Mouse (Mus musculus) heart, postnatal 0 days (tissue): ENCODE measurements around the gene Rundc3a. TPM values are rescaled to one million over a fixed set of nuclear protein-coding genes. Genes with fewer than 3 reads are reported as not detected.
A peak's percentile ranks its signal among the peaks of the same experiment; 100 is the strongest.

Experiments
- ATAC-seq: fragments of 200-750 bp; cut with Nextera tagmentation; 2 replicates; pipeline ENCODE4 v1.8.0; 2017; ENCODE audit warnings: low read depth, moderate number of reproducible peaks, moderate library complexity; ENCODE audit not compliant: insufficient read depth
- DNase-seq: peaks from one replicate; pipeline ENCODE4 v3.0.0-alpha.2; 2016; ENCODE audit warnings: low spot score
- H3K27ac ChIP-seq: fragments of 300-500 bp; sonication (generic); 2 replicates; pipeline ENCODE4 v1.5.1; 2014; ENCODE audit warnings: low read depth, mild to moderate bottlenecking
- H3K27me3 ChIP-seq: fragments of 300-500 bp; sonication (generic); 2 replicates; pipeline ENCODE4 v1.6.1; 2014; ENCODE audit warnings: low read length, mixed read lengths; ENCODE audit not compliant: control insufficient read depth, insufficient read depth
- H3K36me3 ChIP-seq: fragments of 300-500 bp; sonication (generic); replicated peaks from 2 replicates; pipeline ENCODE4 v1.6.1; 2014; ENCODE audit warnings: low read length, mixed read lengths; ENCODE audit not compliant: control insufficient read depth, insufficient read depth
- H3K4me1 ChIP-seq: fragments of 300-500 bp; sonication (generic); 2 replicates; pipeline ENCODE4 v1.6.1; 2014; ENCODE audit warnings: antibody characterized with exemption; ENCODE audit not compliant: control insufficient read depth, insufficient read depth
- H3K4me2 ChIP-seq: fragments of 300-500 bp; sonication (generic); 2 replicates; pipeline ENCODE4 v1.6.1; 2014; ENCODE audit warnings: low read depth, mild to moderate bottlenecking, low read length, moderate library complexity
- H3K4me3 ChIP-seq: fragments of 300-500 bp; sonication (generic); 2 replicates; pipeline ENCODE4 v1.5.1; 2014; ENCODE audit warnings: low read depth, low read length
- H3K9ac ChIP-seq: fragments of 300-500 bp; sonication (generic); replicated peaks from 2 replicates; pipeline ENCODE4 v1.6.1; 2014; ENCODE audit warnings: low read depth, low read length, mixed read lengths
- H3K9me3 ChIP-seq: fragments of 300-500 bp; sonication (generic); replicated peaks from 2 replicates; pipeline ENCODE4 v1.6.1; 2016; ENCODE audit warnings: low read length; ENCODE audit not compliant: control insufficient read depth
- CTCF ChIP-seq: IDR thresholded peaks from 2 replicates; pipeline ENCODE4 v1.5.1; 2016; ENCODE audit warnings: antibody characterized with exemption, control low read depth, low read depth
- EP300 ChIP-seq: IDR thresholded peaks from 2 replicates; pipeline ENCODE4 v1.6.1; 2016; ENCODE audit warnings: antibody characterized with exemption, low read depth
- WGBS: fragments of 180-500 bp; shearing (Covaris S2); extraction: QIAGEN DNeasy Blood & Tissue Kit; methylation state at CpG from one replicate; pipeline ENCODE4 v1.1.7; 2014; 5-methylcytosine and 5-hydroxymethylcytosine counted together
- polyA plus RNA-seq: library from polyadenylated mRNA; unstranded; fragments of >200 nt; fragmentation: Nextera tagmentation; extraction: Ambion mirVana; gene quantifications from 2 replicates; pipeline ENCODE4 v1.2.1, GENCODE M21; 2015
- total RNA-seq: library from RNA; depleted of rRNA; stranded (reverse); fragments of >200 nt; gene quantifications from 2 replicates; pipeline ENCODE4 v1.2.3, GENCODE M21; 2014; ENCODE audit warnings: low replicate concordance

The Rundc3a gene
- total and polyA plus RNA-seq, 2 experiments from 2014 or later: 0.74 to 12.5 TPM

GRCm38 (mm10) chr11:102430121-102431017, 37.2 kb downstream of the Rundc3a start, which contains the start of gene Grn:
Gene Grn (plus strand): TSS chr11:102430315.
- peak within 1 kb of the TSS; percentile 91 for H3K27ac ChIP-seq
- peaks cover 16% of the 10 kb centered on the region; the same call in 1 of the 2 replicates for H3K4me1 ChIP-seq
- H3K4me3 ChIP-seq: peak within 1 kb of the TSS; percentile 89
- peak within 1 kb of the TSS; percentile 66 for H3K9ac ChIP-seq
- 0% methylated on average over 29 of the region's 29 CpGs for WGBS
- ATAC-seq: peak; percentile 93
- peak within 1 kb of the TSS; percentile 99 for H3K4me2 ChIP-seq
- H3K36me3 ChIP-seq: peaks cover 8% of the 10 kb centered on the region
- TF ChIP-seq CTCF (no peak), EP300 (peak; percentile 86; the same call in 1 of the 2 replicates)
- H3K27me3 ChIP-seq: no peaks in the 10 kb centered on the region
- DNase-seq: peak; percentile 99
- no peaks in the 10 kb centered on the region for H3K9me3 ChIP-seq

DNA sequence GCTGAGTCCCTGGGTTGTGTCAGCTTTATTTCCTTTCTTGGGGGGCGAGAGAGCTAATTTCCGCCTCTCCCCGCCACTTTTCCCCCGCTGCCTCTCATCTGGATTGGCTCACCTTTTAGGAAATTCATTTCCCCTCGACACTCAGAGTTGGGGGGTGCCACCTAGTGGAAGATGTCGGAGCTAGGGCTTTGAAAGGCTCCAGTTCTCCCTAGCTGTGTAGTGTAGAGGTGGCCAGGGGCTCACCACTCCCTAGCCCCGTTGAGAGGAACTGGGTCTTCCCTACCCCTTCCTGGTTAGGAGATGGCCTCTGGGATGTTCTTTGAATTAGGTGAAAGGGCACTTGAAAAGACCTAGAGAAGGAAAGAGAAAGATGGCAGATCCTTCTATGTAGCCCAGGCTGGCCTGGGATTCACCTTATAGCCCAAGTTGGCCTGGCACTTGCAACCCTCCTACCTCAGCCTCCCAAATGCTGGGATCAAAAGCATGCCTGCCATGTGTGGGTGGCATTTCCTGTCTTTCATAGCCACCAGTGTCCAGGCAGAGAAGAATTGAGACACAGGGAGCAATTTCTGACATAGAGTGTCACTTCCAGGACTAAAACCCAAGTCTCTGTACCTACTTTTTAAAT, 37.9 kb downstream of the Rundc3a start:
- Histone ChIP-seq H3K27ac (peak overlapping the region; percentile 91), H3K9me3 (no peaks in the 10 kb centered on the region), H3K4me1 (peaks cover 16% of the 10 kb centered on the region; the same call in 1 of the 2 replicates), H3K4me3 (peak overlapping the region; percentile 89), H3K4me2 (peak overlapping the region; percentile 99), H3K36me3 (peaks cover 15% of the 10 kb centered on the region), H3K9ac (peak overlapping the region; percentile 66), H3K27me3 (no peaks in the 10 kb centered on the region)
- DNase-seq (peak; percentile 83), ATAC-seq (peak; percentile 31; the same call in 1 of the 2 replicates)
- 0% methylated on average over 7 of the region's 7 CpGs for WGBS
- no peak; the same call in 1 of the 2 replicates for TF ChIP-seq EP300
- peak; percentile 84 for TF ChIP-seq CTCF

DNA sequence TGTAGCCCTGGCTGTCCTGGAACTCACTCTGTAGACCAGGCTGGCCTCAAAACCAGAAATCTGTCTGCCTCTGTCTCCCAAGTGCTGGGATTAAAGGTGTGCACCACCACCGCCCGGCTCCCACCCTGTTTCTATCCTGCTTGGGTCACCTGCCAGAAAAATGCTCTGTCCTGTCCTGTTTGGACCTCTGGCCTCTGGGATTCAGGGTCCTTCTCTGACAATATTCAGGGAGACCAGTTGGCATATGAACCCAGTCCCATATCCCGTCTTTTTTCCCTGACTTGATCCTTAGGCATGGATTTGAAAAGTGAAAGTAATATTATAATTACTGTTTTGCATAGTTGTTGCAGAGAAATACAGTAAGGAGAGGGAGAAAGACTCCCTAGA, 38.5 kb downstream of the Rundc3a start:
- TF ChIP-seq CTCF (no peak), EP300 (no peak)
- peak overlapping the region; percentile 34; the same call in 1 of the 2 replicates for H3K4me2 ChIP-seq
- no peaks in the 10 kb centered on the region for H3K27me3 ChIP-seq
- peaks cover 16% of the 10 kb centered on the region; the same call in 1 of the 2 replicates for H3K4me1 ChIP-seq
- H3K9ac ChIP-seq: no peak overlapping the region; the same call in 1 of the 2 replicates
- no peaks in the 10 kb centered on the region for H3K9me3 ChIP-seq
- H3K36me3 ChIP-seq: peaks cover 19% of the 10 kb centered on the region
- ATAC-seq (no peak), DNase-seq (no peak)
- 73% methylated on average over 3 of the region's 3 CpGs for WGBS
- H3K27ac ChIP-seq: no peak overlapping the region
- H3K4me3 ChIP-seq: no peak overlapping the region

GRCm38 (mm10) chr11:102432115-102432843, 39.1 kb downstream of the Rundc3a start:
- H3K9ac ChIP-seq: no peak overlapping the region; the same call in 1 of the 2 replicates
- H3K4me1 ChIP-seq: peaks cover 20% of the 10 kb centered on the region; the same call in 1 of the 2 replicates
- H3K9me3 ChIP-seq: no peaks in the 10 kb centered on the region
- H3K4me3 ChIP-seq: no peak overlapping the region
- H3K27ac ChIP-seq: no peak overlapping the region; the same call in 1 of the 2 replicates
- TF ChIP-seq EP300 (no peak), CTCF (no peak)
- H3K4me2 ChIP-seq: peak overlapping the region; percentile 34; the same call in 1 of the 2 replicates
- 51% methylated on average over 16 of the region's 16 CpGs for WGBS
- H3K27me3 ChIP-seq: no peaks in the 10 kb centered on the region
- DNase-seq: no peak
- H3K36me3 ChIP-seq: peaks cover 19% of the 10 kb centered on the region
- ATAC-seq: no peak

DNA sequence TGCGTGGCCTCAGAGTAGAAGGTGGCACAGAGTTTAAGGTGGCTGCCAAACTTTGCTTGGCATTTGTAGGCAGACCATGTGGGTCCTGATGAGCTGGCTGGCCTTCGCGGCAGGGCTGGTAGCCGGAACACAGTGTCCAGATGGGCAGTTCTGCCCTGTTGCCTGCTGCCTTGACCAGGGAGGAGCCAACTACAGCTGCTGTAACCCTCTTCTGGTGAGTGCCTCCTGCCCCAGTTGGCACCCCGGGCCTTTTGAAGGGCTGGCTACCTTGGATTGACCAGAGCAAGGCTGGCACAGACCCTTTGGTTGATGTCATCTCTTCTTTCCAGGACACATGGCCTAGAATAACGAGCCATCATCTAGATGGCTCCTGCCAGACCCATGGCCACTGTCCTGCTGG, 39.7 kb downstream of the Rundc3a start:
- WGBS: 86% methylated on average over 6 of the region's 6 CpGs
- Histone ChIP-seq H3K9me3 (no peaks in the 10 kb centered on the region), H3K9ac (no peak overlapping the region), H3K4me3 (no peak overlapping the region), H3K4me2 (no peak overlapping the region), H3K27me3 (no peaks in the 10 kb centered on the region), H3K36me3 (peaks cover 19% of the 10 kb centered on the region), H3K4me1 (peaks cover 21% of the 10 kb centered on the region; the same call in 1 of the 2 replicates), H3K27ac (no peak overlapping the region; the same call in 1 of the 2 replicates)
- TF ChIP-seq EP300 (no peak), CTCF (no peak)
- DNase-seq: no peak
- no peak for ATAC-seq
